Mouse (Mus musculus): ENCODE measurements at regions not wholly inside any gene's neighbourhood (a gene's known extent, or its start where the extent isn't known, plus 50 kb on each side); places are given as distances from the start of the nearest gene placed in this dataset.

DNA sequence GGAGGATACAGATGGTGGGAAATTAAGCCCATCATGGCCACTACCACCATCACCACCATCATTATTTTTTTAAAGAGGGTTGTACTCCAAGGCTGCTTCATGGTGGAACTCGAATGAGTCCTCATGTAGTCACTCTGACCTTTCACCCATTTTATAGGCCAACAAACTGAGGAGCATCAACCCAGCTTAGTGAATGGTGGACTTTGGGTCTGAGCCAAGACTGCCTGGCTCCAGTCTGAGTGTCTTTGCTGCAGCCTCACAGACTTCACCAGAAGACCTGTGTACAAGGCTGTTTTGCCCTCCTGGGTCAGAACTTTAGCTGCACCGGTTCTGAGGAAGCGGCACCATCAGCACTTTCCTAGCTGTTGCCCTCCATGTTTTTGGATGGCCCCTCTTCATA, 184.4 kb downstream of the Emx2 start:
- no peak for TF ChIP-seq CTCF (conservative IDR thresholded peaks at IDR 0.05 in 1 of 2, IDR thresholded peaks at IDR 0.05 in 1 of 2; ENCODE audit: low read depth in 2 of 2, low read length in 2 of 2)
- no peak for TF ChIP-seq MEF2A (IDR thresholded peaks at IDR 0.05; ENCODE audit: borderline replicate concordance, low read depth, low read length)
- no peak for TF ChIP-seq TBP (conservative IDR thresholded peaks at IDR 0.05; ENCODE audit: low read depth, low read length)
- no peak for TF ChIP-seq POLR2A (IDR thresholded peaks at IDR 0.05; ENCODE audit: low read depth, low read length)
- TF ChIP-seq ZC3H11A (IDR thresholded peaks at IDR 0.05; ENCODE audit: low read depth, low read length), result no peak
- no peak for TF ChIP-seq MAZ (IDR thresholded peaks at IDR 0.05; ENCODE audit: low read depth, low read length)
- no peak for TF ChIP-seq USF2 (conservative IDR thresholded peaks at IDR 0.05; ENCODE audit: low read depth, low read length)
- TF ChIP-seq USF1 (IDR thresholded peaks at IDR 0.05; ENCODE audit: low read depth, low read length), result no peak
- TF ChIP-seq ZKSCAN1 (IDR thresholded peaks at IDR 0.05; ENCODE audit: borderline replicate concordance, low read depth, low read length), result no peak
- TF ChIP-seq RCOR1 (conservative IDR thresholded peaks at IDR 0.05; ENCODE audit: low read depth, low read length), result no peak
